Mouse (Mus musculus): ENCODE measurements around the gene Wapl. TPM values are rescaled to one million over a fixed set of nuclear protein-coding genes. Genes with fewer than 3 reads are reported as not detected.
A peak's percentile ranks its signal among the peaks of the same experiment; 100 is the strongest.

Gene Wapl
- polyA plus RNA-seq, 1 experiment, result 12.1 TPM

GRCm38 (mm10) chr14:34762682-34763081, 89.0 kb downstream of the Wapl start:
- Histone ChIP-seq H3K4me2 (ENCODE audit: low read depth) (peak overlapping the region; percentile 73), H3ac (ENCODE audit: control insufficient read depth, insufficient read length) (no peak overlapping the region), H3K27me3 (ENCODE audit: control insufficient read depth, insufficient read depth, insufficient read length) (no peaks in the 10 kb centered on the region), H3K79me2 (ENCODE audit: control insufficient read depth, insufficient read depth) (no peaks in the 10 kb centered on the region), H3K36me3 (ENCODE audit: control insufficient read depth, insufficient read depth) (no peaks in the 10 kb centered on the region), H3K4me3 (no peak overlapping the region)
- TF ChIP-seq TCF3 (IDR thresholded peaks at IDR 0.05; ENCODE audit: insufficient read length, low read depth) (no peak), POLR2AphosphoS2 (IDR thresholded peaks at IDR 0.05; ENCODE audit: insufficient read length, low read depth) (no peak), MAX (IDR thresholded peaks at IDR 0.05; ENCODE audit: low read depth) (no peak), TCF12 (IDR thresholded peaks at IDR 0.05; ENCODE audit: insufficient read depth, poor library complexity, severe bottlenecking) (no peak), MYOD1 (IDR thresholded peaks at IDR 0.05; ENCODE audit: control insufficient read depth in 1 of 3, insufficient read length in 2 of 3, low read depth in 2 of 3) (no peak), E2F4 (IDR thresholded peaks at IDR 0.05; ENCODE audit: insufficient read depth) (no peak), SRF (IDR thresholded peaks at IDR 0.05; ENCODE audit: control insufficient read depth, insufficient read length, low read depth) (no peak), CEBPB (IDR thresholded peaks at IDR 0.05; ENCODE audit: insufficient read depth, poor library complexity, severe bottlenecking) (no peak)

- peak in 2 of 3 experiments; percentile 1 to 17 for TF ChIP-seq MYOD1 (IDR thresholded peaks at IDR 0.05; ENCODE audit: control insufficient read depth in 1 of 3, insufficient read length in 2 of 3, low read depth in 2 of 3)
- TF ChIP-seq MAX (IDR thresholded peaks at IDR 0.05; ENCODE audit: low read depth), result no peak
- TF ChIP-seq TCF12 (IDR thresholded peaks at IDR 0.05; ENCODE audit: insufficient read depth, poor library complexity, severe bottlenecking), result peak; percentile 41
- no peak for TF ChIP-seq USF1 (IDR thresholded peaks at IDR 0.05; ENCODE audit: low read depth)
- TF ChIP-seq TCF3 (IDR thresholded peaks at IDR 0.05; ENCODE audit: insufficient read length, low read depth), result no peak
- no peak for TF ChIP-seq REST (IDR thresholded peaks at IDR 0.05; ENCODE audit: insufficient read depth, insufficient read length)
- H3K4me3 ChIP-seq, result no peak overlapping the region
These were observed 90.2 kb downstream of the Wapl start for GRCm38 (mm10) chr14:34763771-34764539.

GRCm38 (mm10) chr14:34764908-34765307, 91.2 kb downstream of the Wapl start:
- Histone ChIP-seq H3K36me3 (ENCODE audit: control insufficient read depth, insufficient read depth) (no peaks in the 10 kb centered on the region), H3K79me2 (ENCODE audit: control insufficient read depth, insufficient read depth) (no peaks in the 10 kb centered on the region), H3K4me3 (no peak overlapping the region), H3ac (ENCODE audit: control insufficient read depth, insufficient read length) (no peak overlapping the region), H3K4me2 (ENCODE audit: low read depth) (peak overlapping the region; percentile 73), H3K27me3 (ENCODE audit: control insufficient read depth, insufficient read depth, insufficient read length) (no peaks in the 10 kb centered on the region)
- TF ChIP-seq TCF12 (IDR thresholded peaks at IDR 0.05; ENCODE audit: insufficient read depth, poor library complexity, severe bottlenecking), result no peak
- TF ChIP-seq MAX (IDR thresholded peaks at IDR 0.05; ENCODE audit: low read depth), result no peak
- no peak for TF ChIP-seq USF1 (IDR thresholded peaks at IDR 0.05; ENCODE audit: low read depth)
- TF ChIP-seq POLR2AphosphoS2 (IDR thresholded peaks at IDR 0.05; ENCODE audit: insufficient read length, low read depth), result no peak
- TF ChIP-seq SRF (IDR thresholded peaks at IDR 0.05; ENCODE audit: control insufficient read depth, insufficient read length, low read depth), result no peak
- no peak for TF ChIP-seq MYOD1 (IDR thresholded peaks at IDR 0.05; ENCODE audit: control insufficient read depth in 1 of 3, insufficient read length in 2 of 3, low read depth in 2 of 3)
- TF ChIP-seq REST (IDR thresholded peaks at IDR 0.05; ENCODE audit: insufficient read depth, insufficient read length), result no peak
- TF ChIP-seq CEBPB (IDR thresholded peaks at IDR 0.05; ENCODE audit: insufficient read depth, poor library complexity, severe bottlenecking), result no peak
- no peak for TF ChIP-seq TCF3 (IDR thresholded peaks at IDR 0.05; ENCODE audit: insufficient read length, low read depth)
- no peak for TF ChIP-seq POLR2A (IDR thresholded peaks at IDR 0.05; ENCODE audit: insufficient read length, low read depth)
- TF ChIP-seq MYOG (IDR thresholded peaks at IDR 0.05; ENCODE audit: control insufficient read depth in 1 of 3, insufficient read depth in 1 of 3, insufficient read length in 2 of 3, low read depth in 2 of 3), result no peak
- no peak for TF ChIP-seq E2F4 (IDR thresholded peaks at IDR 0.05; ENCODE audit: insufficient read depth)

More at GRCm38 (mm10) chr14:34763771-34764539, 90.2 kb downstream of the Wapl start:
- Histone ChIP-seq H3K27me3 (ENCODE audit: control insufficient read depth, insufficient read depth, insufficient read length) (no peaks in the 10 kb centered on the region), H3K79me2 (ENCODE audit: control insufficient read depth, insufficient read depth) (no peaks in the 10 kb centered on the region), H3K36me3 (ENCODE audit: control insufficient read depth, insufficient read depth) (no peaks in the 10 kb centered on the region), H3K4me2 (ENCODE audit: low read depth) (peak overlapping the region; percentile 73), H3ac (ENCODE audit: control insufficient read depth, insufficient read length) (no peak overlapping the region)

GRCm38 (mm10) chr14:34765380-34765779, 91.7 kb downstream of the Wapl start:
- Histone ChIP-seq H3K4me2 (ENCODE audit: low read depth) (no peak overlapping the region), H3K36me3 (ENCODE audit: control insufficient read depth, insufficient read depth) (no peaks in the 10 kb centered on the region), H3ac (ENCODE audit: control insufficient read depth, insufficient read length) (no peak overlapping the region), H3K79me2 (ENCODE audit: control insufficient read depth, insufficient read depth) (no peaks in the 10 kb centered on the region), H3K4me3 (no peak overlapping the region), H3K27me3 (ENCODE audit: control insufficient read depth, insufficient read depth, insufficient read length) (no peaks in the 10 kb centered on the region)
- TF ChIP-seq MYOG (IDR thresholded peaks at IDR 0.05; ENCODE audit: control insufficient read depth in 1 of 3, insufficient read depth in 1 of 3, insufficient read length in 2 of 3, low read depth in 2 of 3) (no peak), USF1 (IDR thresholded peaks at IDR 0.05; ENCODE audit: low read depth) (no peak), CEBPB (IDR thresholded peaks at IDR 0.05; ENCODE audit: insufficient read depth, poor library complexity, severe bottlenecking) (no peak), SRF (IDR thresholded peaks at IDR 0.05; ENCODE audit: control insufficient read depth, insufficient read length, low read depth) (no peak)

- Histone ChIP-seq H3K4me3 (no peak overlapping the region), H3K79me2 (ENCODE audit: control insufficient read depth, insufficient read depth) (no peaks in the 10 kb centered on the region), H3K27me3 (ENCODE audit: control insufficient read depth, insufficient read depth, insufficient read length) (no peaks in the 10 kb centered on the region), H3ac (ENCODE audit: control insufficient read depth, insufficient read length) (no peak overlapping the region), H3K36me3 (ENCODE audit: control insufficient read depth, insufficient read depth) (no peaks in the 10 kb centered on the region), H3K4me2 (ENCODE audit: low read depth) (no peak overlapping the region)
- TF ChIP-seq SRF (IDR thresholded peaks at IDR 0.05; ENCODE audit: control insufficient read depth, insufficient read length, low read depth) (no peak), E2F4 (IDR thresholded peaks at IDR 0.05; ENCODE audit: insufficient read depth) (no peak)
These were observed 92.5 kb downstream of the Wapl start for GRCm38 (mm10) chr14:34766181-34766580.
